Comparison of ENCODE assay signal across 8 mouse cellular contexts in genomic region chr13:32213702-32214452, GRCm38 (mm10).
A peak's percentile ranks its signal among the peaks of the same experiment; 100 is the strongest.
DNase-seq lines count a peak whose midpoint lies in the region; ATAC-seq and TF ChIP-seq lines count a peak whose summit lies in the region.

No protein-coding gene starts in this region.

- H3K9ac ChIP-seq in heart, embryonic 11.5 days (ENCODE audit: low read depth, low read length): no peak overlapping the region
- H3K9ac ChIP-seq in midbrain, postnatal 0 days (replicated peaks; ENCODE audit: low read length, poor library complexity, severe bottlenecking): no peak overlapping the region

- no peak overlapping the region for H3K4me2 ChIP-seq in heart, embryonic 11.5 days
- H3K4me2 ChIP-seq in midbrain, postnatal 0 days (ENCODE audit: low read depth, low read length, poor library complexity, severe bottlenecking): no peak overlapping the region

- no peak for ATAC-seq in heart, embryonic 11.5 days (replicated peaks; ENCODE audit: insufficient number of reproducible peaks, low FRiP score, low TSS enrichment)
- ATAC-seq in CD4-positive, CD25-positive, alpha-beta regulatory T cell, adult 4 months: peak; percentile 34
- ATAC-seq in midbrain, postnatal 0 days (ENCODE audit: low FRiP score): 0 out of 2 replicates have a peak, but pooled peaks have one; percentile 27

- H3K4me1 ChIP-seq in heart, embryonic 11.5 days (ENCODE audit: control insufficient read depth, insufficient read depth, low read length): no peaks in the 10 kb centered on the region; the same call in 1 of the 2 replicates
- H3K4me1 ChIP-seq in heart, embryonic 10.5 days: no peaks in the 10 kb centered on the region; the same call in 1 of the 2 replicates
- H3K4me1 ChIP-seq in midbrain, postnatal 0 days (ENCODE audit: insufficient read depth, low read length): no peaks in the 10 kb centered on the region

- no peaks in the 10 kb centered on the region for H3K36me3 ChIP-seq in heart, embryonic 11.5 days (ENCODE audit: control insufficient read depth, insufficient read depth, low read length)
- no peaks in the 10 kb centered on the region for H3K36me3 ChIP-seq in heart, embryonic 10.5 days
- no peaks in the 10 kb centered on the region for H3K36me3 ChIP-seq in midbrain, postnatal 0 days (ENCODE audit: insufficient read depth, low read length)

- no peak overlapping the region for H3K27ac ChIP-seq in heart, embryonic 11.5 days (ENCODE audit: low read depth, low read length)
- no peak overlapping the region for H3K27ac ChIP-seq in heart, embryonic 10.5 days
- peak overlapping the region; percentile 36 for H3K27ac ChIP-seq in layer of hippocampus, adult 2 months
- H3K27ac ChIP-seq in midbrain, postnatal 0 days (ENCODE audit: low read depth, low read length): no peak overlapping the region

- peak; percentile 91 for DNase-seq in heart, adult 11 months
- DNase-seq in cerebellum, postnatal 36 days: peak; percentile 4 to 36
- DNase-seq in heart, embryonic 10.5 days (ENCODE audit: low spot score): peak; percentile 74
- peak; percentile 28 to 38 for DNase-seq in layer of hippocampus, adult 2 months (ENCODE audit: low spot score in 2 of 2)
- peak; percentile 69 for DNase-seq in midbrain, postnatal 0 days (ENCODE audit: low spot score)
- no peak for DNase-seq in ovary, postnatal 36 days (ENCODE audit: low spot score)

- WGBS in heart, embryonic 11.5 days (ENCODE audit: insufficient replicate concordance): 45% methylated on average over 9 of the region's 9 CpGs
- 48% methylated on average over 9 of the region's 9 CpGs for WGBS in heart, embryonic 10.5 days
- WGBS in midbrain, postnatal 0 days: 56% methylated on average over 9 of the region's 9 CpGs

- H3K9me3 ChIP-seq in heart, embryonic 11.5 days (replicated peaks; ENCODE audit: control insufficient read depth, low read length): no peaks in the 10 kb centered on the region
- no peaks in the 10 kb centered on the region for H3K9me3 ChIP-seq in heart, embryonic 10.5 days
- no peaks in the 10 kb centered on the region for H3K9me3 ChIP-seq in midbrain, postnatal 0 days (ENCODE audit: low read length)

- peak; percentile 96; the same call in 1 of the 2 replicates for TF ChIP-seq CTCF in layer of hippocampus, adult 2 months (conservative IDR thresholded peaks at IDR 0.05)
- TF ChIP-seq CTCF in midbrain, postnatal 0 days (IDR thresholded peaks at IDR 0.05): peak; percentile 87

- H3K27me3 ChIP-seq in heart, embryonic 11.5 days (ENCODE audit: control insufficient read depth, insufficient read depth, low read length): no peaks in the 10 kb centered on the region
- no peaks in the 10 kb centered on the region for H3K27me3 ChIP-seq in heart, embryonic 10.5 days (ENCODE audit: insufficient read depth, poor library complexity, severe bottlenecking)
- no peaks in the 10 kb centered on the region for H3K27me3 ChIP-seq in midbrain, postnatal 0 days (ENCODE audit: insufficient read depth, low read length)

- no peak overlapping the region for H3K4me3 ChIP-seq in heart, embryonic 11.5 days (ENCODE audit: low read depth, low read length)
- H3K4me3 ChIP-seq in heart, embryonic 10.5 days: no peak overlapping the region
- peak overlapping the region; percentile 8; the same call in 1 of the 2 replicates for H3K4me3 ChIP-seq in layer of hippocampus, adult 2 months
- H3K4me3 ChIP-seq in midbrain, postnatal 0 days (ENCODE audit: low read depth, low read length): no peak overlapping the region
